Mouse (Mus musculus) leukemia stem cell, adult 10-12 weeks (primary cell): Measurements from ENCODE around the gene Il6. TPM values are rescaled to one million over a fixed set of nuclear protein-coding genes. Genes with fewer than 3 reads are reported as not detected.

ENCODE experiments used
- polyA plus RNA-seq: library from polyadenylated mRNA; stranded (reverse); fragments of >175 nt; gene quantifications from 2 replicates; pipeline ENCODE4 v1.2.3, GENCODE M21; 2012; ENCODE audit warnings: low replicate concordance

Il6 gene
- polyA plus RNA-seq: not detected in 2 replicates

GRCm38 (mm10) chr5:30012726-30013503 lies at the start of gene Il6:
TSS of gene Il6 (plus strand) at chr5:30013114.

Other genes with a start within 250 kb of the Il6 start
- gene Tyms, start 60.5 kb downstream of the Il6 start, polyA plus RNA-seq: 4.0 and 48.3 TPM in 2 replicates
- not detected in 2 replicates for gene Garem2, start 92.0 kb downstream of the Il6 start, polyA plus RNA-seq
- not detected in 2 replicates for gene 3110082J24Rik, start 93.0 kb downstream of the Il6 start, polyA plus RNA-seq
- 23.9 and 77.9 TPM in 2 replicates for gene Hadha, start 142.0 kb downstream of the Il6 start, polyA plus RNA-seq
- gene Hadhb, start 142.1 kb downstream of the Il6 start, polyA plus RNA-seq: 6.2 and 38.3 TPM in 2 replicates
- not detected in 2 replicates for gene Adgrf3, start 192.6 kb downstream of the Il6 start, polyA plus RNA-seq
- gene Selenoi, start 219.5 kb downstream of the Il6 start, polyA plus RNA-seq: 0.16 and 2.8 TPM in 2 replicates